Mouse (Mus musculus): ENCODE data around the gene BC005561.

GRCm38 (mm10) chr5:104465279-104465678 lies 42.9 kb upstream of the BC005561 start:
- no peak for TF ChIP-seq CTCF (IDR thresholded peaks at IDR 0.05; ENCODE audit: low read depth)
- no peak for TF ChIP-seq EP300 (IDR thresholded peaks at IDR 0.05; ENCODE audit: low read depth)
